Mouse (Mus musculus): Measurements from ENCODE around the gene Corin.

Corin gene

DNA sequence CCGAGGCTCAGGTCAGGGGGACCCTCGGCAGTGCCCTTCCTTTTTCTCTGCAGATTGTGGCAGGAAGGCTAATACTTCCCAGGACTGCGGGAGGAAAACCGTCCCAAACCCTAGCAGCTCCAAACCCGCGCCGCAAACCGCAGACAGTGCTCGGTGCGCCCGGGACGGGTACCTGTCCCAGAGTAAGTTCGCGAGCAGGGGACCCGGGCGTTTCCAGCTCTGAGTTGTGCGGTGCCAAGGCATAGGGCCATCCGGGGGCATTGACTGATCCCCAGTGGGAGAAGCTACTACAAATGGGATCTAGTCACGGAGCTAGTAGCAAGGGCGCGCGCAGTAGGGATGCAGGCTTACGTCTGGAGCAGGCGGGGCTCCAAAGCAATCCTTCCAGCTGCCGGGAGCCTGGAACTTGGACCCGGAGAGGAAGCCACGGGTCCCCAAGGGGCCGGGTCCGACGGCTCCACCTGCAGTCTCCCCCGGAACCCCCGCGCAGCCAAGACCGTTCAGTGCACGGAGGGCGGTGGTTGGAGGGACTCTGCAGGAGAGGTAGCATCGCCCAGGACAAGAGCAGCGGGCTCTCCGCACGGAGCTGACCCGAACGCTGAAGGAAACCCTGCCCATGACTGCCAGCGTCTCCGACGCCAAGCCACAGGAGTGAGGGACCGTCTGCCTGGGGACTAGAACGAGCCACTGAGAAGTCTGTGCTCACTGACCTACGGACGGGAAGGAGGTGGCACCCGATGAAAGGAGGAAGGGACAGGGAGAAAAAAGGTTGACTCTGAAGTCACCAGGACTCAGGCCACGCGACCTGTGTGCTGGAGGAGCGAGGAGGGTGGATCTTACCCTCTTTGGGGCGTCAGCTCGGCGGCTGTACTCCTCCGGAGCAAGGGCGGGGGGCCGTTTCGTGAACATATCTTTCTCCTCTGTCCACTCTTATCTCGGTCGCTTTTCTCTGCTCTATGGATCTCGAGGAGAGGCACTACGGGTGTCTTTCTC, at the start of gene Corin:
TSS of gene Corin (minus strand) at position 943 of the 993 bp plus-strand sequence.
- DNase-seq (ENCODE audit: low spot score in 2 of 2), result no peak

DNA sequence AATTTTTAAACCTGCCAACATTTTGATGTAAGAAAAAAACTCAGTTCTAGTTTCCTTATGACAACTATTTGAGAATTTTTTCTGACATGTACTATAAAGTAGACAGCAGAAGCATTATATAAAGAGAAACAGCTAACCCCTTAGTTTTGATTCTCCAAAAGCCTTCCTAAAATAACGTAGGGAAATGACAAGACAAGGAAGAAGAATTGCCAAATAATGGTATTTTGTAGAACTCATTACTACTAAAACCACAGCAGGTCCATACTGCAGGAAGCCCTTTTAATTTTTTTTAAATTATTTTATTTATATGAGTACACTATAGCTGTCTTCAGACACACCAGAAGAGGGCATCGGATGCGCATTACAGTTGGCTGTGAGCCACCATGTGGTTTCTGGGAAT, 46.9 kb upstream of the Corin start:
- no peak for DNase-seq (ENCODE audit: low spot score in 2 of 2)

- DNase-seq (ENCODE audit: low spot score in 2 of 2), result no peak
These were observed 24.6 kb upstream of the Corin start for GRCm38 (mm10) chr5:72528896-72529295.

GRCm38 (mm10) chr5:72513808-72514207, 9.5 kb upstream of the Corin start:
- no peak for DNase-seq (ENCODE audit: low spot score in 2 of 2)

DNA sequence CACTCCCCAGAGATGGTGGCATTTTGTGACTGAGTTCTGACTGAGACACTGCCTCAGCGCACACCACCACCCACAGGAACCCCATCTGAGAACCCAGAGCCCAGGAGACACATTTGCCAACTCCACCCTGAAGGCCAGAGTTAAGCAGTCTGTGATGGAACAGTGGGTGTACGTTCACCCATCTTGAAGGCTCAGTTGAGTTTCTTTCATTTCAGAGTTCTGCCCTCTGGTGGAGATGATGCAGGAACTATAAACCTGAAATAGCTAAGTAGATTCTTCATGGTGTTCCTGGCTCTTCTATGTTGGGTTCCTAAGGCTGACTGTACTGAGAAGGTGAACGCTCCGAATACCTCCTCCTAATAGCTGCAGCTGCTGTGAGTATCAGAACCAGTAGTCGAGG, 1.5 kb upstream of the Corin start:
- DNase-seq (ENCODE audit: low spot score in 2 of 2), result no peak

GRCm38 (mm10) chr5:72502778-72503177, 1.5 kb downstream of the Corin start:
- DNase-seq (ENCODE audit: low spot score in 2 of 2), result no peak

DNA sequence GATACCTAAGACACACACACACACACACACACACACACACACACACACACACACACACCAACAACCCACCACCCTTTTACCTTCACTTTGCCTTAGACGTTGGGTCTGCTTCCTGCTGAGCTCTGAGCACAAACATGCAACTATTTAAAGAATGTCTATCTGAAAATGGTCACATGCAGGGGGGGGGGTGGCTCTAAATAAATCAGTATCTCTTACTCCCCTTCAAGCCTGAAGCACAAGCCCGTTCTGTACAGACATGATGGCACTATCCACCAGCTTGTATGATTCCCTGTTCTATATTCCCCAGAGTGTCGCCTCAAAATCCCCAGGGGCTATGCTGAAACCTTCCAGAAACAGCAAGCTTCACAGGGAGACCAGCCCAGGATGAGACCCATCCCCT, 2.5 kb downstream of the Corin start:
- DNase-seq (ENCODE audit: low spot score in 2 of 2), result no peak

DNA sequence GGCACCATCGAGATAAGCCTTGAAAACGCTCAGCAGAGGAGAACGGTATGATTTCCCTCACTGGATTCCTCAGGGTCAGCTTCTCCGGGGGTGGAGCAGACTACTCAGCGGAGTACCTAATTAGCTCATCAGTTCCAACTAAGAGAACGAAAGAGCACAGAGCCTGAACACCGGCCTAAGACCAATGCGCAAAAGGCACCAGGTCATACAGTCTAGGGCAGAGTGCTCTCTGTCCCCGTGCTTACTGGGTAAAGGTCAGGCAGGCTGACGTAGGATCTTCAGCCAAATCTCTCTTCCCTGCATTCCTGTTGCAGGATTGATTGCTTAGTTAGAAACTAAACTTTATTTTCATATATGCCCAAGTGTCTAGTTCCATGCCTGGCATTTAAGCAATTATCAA, 6.0 kb downstream of the Corin start:
- no peak for DNase-seq (ENCODE audit: low spot score in 2 of 2)

- no peak for DNase-seq (ENCODE audit: low spot score in 2 of 2)
These were observed 7.5 kb downstream of the Corin start for GRCm38 (mm10) chr5:72496756-72497155.

DNA sequence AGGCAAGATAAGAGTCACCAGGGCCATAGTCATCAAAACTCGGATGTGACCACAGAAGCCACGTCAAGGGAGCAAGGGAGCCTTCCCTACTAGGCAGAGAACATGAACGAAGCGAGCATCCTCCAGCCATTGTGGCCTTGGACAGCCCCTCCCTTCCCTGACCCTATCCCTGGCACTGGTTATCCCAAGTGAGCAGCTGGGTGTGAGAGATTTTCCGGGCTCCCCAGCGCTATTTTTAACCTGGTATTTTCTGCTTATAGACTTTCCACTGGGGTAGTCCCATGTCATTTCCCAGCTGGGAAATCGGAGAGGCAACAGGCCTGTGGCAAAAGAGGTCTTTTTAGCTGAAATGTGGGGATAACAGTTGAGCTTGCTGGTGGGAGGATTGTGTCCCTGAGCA, 10.4 kb downstream of the Corin start:
- DNase-seq (ENCODE audit: low spot score in 2 of 2), result no peak

GRCm38 (mm10) chr5:72491232-72491631, 13.0 kb downstream of the Corin start:
- no peak for DNase-seq (ENCODE audit: low spot score in 2 of 2)

- DNase-seq (ENCODE audit: low spot score in 2 of 2), result no peak
These were observed 23.8 kb downstream of the Corin start for GRCm38 (mm10) chr5:72480456-72480855.

DNA sequence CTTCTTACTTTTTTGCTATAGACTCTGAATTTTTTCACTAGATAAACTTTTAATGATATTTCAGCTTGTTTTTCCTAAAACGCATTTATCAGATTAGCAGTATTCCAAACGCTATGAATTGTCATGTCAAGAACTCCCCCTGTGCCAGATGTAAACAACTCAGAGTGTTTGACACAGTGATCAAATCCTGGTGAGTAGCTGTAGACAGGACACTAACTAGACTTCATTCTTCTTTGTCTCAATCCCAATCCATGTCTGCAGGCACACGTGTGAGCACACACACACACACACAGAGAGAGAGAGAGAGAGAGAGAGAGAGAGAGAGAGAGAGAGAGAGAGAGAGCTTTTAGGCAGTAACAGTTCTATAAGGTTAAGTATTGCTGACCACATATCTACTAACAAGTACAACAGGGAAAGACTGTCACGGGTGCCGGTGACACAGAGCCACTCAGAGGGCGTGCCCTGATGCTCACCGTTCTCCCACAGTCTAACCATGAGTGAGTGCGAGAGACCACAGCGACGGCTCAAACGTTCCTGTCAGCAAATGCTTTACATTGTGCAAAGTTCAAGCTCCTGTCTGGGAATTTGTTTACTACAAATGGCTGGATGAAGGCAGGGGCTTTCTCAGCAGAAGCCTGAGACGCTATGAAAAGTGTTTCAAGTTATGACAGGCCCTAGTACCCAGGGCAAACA, 31.8 kb downstream of the Corin start:
- DNase-seq (ENCODE audit: low spot score in 2 of 2), result no peak

DNA sequence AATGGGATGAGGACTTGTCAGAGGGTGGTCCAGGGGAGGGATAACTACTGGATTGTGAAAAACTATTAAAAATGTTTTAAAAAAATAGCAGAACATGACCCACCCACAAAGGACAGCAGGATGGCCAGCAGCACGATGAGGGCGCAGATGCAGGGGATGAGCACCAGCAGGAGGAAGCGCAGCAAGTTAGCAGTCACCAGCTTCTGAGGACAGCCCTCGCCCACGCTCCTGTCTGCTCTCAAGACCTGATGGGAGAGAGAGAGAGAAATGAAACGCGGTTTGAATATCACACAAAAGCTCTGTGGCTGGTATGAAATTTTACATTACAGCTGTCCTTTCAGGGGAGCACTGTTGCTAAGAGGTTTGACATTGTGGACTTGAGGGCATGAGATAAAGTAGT, 32.5 kb downstream of the Corin start:
- peak in 1 of 2 experiments; percentile 10 for DNase-seq (ENCODE audit: low spot score in 2 of 2)

DNA sequence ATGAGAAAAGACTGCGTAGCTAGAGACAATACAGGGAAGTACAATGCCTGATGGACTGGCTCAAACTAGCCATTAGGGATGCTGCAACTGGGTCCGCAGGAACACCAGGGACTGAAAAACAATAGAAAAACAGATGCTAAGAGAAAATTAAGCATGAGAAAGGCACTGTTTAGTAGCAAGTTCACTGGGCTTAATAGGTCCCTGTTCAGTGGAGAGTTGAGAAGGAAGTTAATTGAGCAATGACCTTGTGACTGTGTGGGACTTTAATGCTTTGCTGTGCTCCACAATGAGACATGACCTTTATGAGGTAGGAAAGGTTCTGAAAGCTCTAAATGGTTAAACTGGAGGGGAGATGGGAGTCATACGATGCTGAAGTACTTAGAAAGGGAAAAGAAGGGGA, 39.3 kb downstream of the Corin start:
- no peak for DNase-seq (ENCODE audit: low spot score in 2 of 2)

DNA sequence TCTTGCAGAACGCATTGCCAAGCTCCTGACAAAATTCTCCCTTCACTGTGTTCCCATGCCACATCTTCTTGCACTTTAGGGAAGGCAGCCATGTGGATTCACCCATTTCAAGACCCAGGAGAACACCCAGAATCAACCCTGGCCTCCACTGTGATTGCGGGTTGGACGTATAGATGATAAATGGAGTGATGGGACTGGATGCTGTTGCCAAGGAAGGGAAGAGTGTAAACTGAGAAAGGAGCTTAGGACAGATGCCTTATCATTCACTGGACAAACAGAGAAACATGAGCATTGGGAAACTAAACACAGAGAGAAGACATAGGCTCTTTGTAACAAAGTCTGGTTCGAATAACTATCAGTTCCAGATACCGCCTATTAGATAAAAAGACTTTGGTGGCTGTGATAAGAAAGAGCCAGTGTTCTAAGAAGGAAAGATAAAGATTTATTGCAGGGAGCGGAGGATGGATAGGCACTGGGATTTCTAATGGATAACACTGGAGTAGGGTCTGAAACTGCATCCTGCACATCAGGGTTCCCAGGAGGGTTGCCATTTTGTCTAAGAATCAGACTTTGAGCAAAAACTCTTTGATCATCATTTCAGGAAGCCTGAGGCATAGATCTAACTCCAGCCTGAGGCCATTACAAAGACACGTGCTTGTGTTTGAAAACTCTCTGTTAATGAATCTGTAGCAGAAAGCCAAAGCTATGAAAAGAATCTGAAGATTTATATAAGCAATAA, 44.7 kb downstream of the Corin start:
- no peak for DNase-seq (ENCODE audit: low spot score in 2 of 2)

- no peak for DNase-seq (ENCODE audit: low spot score in 2 of 2)
These were observed 50.6 kb downstream of the Corin start for GRCm38 (mm10) chr5:72453690-72454089.

DNA sequence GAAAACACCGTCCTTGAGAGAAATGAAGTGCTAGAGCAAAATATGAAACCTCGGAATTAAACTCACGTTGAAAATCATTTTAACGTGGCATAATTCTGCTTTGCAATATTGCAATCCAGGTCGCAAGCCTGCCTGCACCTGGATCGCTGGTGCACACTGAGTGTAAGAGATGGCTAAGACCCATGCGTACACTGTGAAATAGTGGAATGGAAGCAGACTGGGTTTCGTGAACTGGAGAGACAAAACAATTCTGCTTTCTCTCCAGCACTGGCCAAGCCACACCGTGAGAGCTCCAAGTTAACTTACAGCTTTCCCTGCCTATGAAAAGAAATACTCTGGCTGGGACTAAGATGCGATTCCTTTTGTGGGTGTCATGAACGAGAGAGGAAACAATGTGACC, 51.1 kb downstream of the Corin start:
- no peak for DNase-seq (ENCODE audit: low spot score in 2 of 2)

GRCm38 (mm10) chr5:72452750-72453149, 51.5 kb downstream of the Corin start:
- DNase-seq (ENCODE audit: low spot score in 2 of 2), result no peak

- no peak for DNase-seq (ENCODE audit: low spot score in 2 of 2)
These were observed 55.4 kb downstream of the Corin start for GRCm38 (mm10) chr5:72448846-72449245.

GRCm38 (mm10) chr5:72446104-72446503, 58.2 kb downstream of the Corin start:
- no peak for DNase-seq (ENCODE audit: low spot score in 2 of 2)

GRCm38 (mm10) chr5:72443946-72444345, 60.3 kb downstream of the Corin start:
- DNase-seq (ENCODE audit: low spot score in 2 of 2), result no peak

All from frontal cortex, postnatal 25 days (tissue).